Mouse (Mus musculus) layer of hippocampus, adult 9-11 months (tissue): ENCODE measurements around the gene Acacb.
A peak's percentile ranks its signal among the peaks of the same experiment; 100 is the strongest.

Source experiments
- DNase-seq: peaks from one replicate; pipeline ENCODE4 v3.0.0; 2022

Acacb gene

DNA sequence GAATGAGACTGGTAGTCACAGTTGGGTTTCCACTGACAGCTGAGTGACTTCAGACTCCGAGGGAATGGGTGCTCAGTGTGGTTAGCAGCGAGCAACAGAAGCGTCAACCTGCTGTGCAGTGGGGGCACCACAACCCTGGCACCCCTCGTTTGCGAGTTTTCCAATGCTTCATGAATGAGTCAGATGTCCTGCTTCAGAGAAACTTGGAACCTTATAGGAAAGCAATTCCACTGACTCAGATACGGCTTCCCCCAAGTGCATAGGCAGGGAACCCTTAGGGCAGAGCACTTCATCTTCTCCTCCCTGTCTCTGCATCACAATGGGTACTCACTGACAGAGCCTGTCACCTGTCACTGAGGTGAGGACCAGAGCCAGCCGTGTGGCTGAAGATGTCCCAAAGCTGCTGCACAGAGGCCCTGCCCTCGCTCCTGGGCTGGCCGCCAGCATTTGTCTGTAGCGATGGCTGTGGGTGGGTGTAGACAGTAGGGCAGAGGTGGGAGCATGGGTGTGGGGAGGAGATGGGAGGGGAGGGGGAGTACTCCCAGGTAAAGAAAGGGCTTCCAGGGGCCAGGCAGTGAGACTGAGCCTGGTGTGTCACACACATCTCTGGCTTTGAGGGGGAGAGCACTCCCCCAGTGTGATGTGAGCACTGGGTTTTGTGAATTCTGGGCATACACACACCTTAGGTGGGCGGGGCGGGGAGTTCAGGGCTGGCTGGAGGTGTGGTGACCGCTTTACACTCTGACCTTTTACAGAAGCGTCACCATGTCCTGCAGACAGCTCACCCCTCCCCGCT is 8.7 kb upstream of the Acacb start:
- DNase-seq = no peak

GRCm38 (mm10) chr5:114138277-114139164 is 7.8 kb upstream of the Acacb start:
- DNase-seq = no peak

- peak; percentile 88 for DNase-seq
These were observed 7.2 kb upstream of the Acacb start for GRCm38 (mm10) chr5:114139175-114139574.

DNA sequence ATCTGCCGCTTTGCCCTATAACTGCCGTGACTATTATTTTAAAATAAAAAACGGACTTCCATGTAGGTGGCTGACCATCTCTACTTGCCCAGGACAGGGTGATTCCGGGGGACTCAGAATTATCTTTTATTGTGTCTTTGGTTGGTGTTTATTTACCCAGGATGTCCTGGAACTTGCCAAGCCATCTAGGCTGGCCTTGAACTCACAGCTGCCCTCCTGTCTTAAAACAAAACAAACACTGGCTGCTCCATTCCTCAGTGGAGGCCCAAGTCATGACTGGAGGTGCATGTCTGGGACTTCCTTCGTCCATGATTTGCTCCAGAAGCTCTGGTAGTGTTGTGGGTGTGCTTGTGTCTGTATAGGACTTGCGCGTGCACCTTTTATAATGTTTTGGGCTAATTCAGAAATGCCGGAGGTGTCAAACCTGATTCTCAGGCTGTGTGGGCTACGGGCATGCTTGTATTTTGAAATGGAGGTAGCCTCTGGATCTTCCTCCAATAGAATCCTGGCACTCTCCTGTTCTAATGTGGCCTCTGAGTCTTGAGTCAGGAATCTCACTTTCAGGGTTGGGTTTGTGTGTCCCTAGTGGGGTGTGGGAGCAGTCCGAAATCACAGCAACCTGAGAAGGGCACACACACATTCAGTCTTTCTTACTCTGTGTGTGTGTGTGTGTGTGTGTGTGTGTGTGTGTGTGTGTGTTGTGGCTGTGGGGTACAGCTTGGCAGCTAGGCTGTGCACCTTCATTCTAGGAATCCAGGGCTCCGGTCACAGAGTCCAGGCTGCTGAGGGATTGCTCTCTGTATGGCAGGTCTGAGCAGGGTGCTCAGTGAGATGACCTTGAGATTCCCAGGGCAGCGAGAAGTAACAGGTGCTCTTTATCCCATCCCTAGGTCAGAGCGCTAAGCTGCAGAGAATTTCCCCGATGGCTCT is 973 bp downstream of the Acacb start:
- DNase-seq = no peak

GRCm38 (mm10) chr5:114152359-114153092 is 6.2 kb downstream of the Acacb start:
- no peak for DNase-seq

DNA sequence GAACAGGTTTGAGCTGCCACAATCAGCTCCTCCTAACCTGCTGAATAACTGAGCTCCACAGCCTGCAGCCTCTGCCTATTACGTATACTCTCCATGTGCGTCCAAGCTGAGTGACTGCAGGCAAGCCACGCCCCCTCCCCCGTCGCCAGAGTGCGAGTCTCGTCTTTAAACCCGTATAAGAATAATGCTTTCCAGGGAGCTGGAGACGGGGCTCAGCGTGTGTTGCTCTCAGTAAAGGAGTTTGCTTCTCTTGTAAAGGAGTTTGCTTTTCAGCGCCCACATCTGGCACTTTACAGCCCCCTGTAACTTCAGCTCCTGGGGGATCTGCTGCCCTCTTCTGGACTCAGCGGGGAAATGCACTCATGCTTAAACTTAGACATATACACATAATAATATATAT is 7.2 kb downstream of the Acacb start:
- DNase-seq = no peak

- no peak for DNase-seq
These were observed 8.4 kb downstream of the Acacb start for GRCm38 (mm10) chr5:114154765-114155164.

DNA sequence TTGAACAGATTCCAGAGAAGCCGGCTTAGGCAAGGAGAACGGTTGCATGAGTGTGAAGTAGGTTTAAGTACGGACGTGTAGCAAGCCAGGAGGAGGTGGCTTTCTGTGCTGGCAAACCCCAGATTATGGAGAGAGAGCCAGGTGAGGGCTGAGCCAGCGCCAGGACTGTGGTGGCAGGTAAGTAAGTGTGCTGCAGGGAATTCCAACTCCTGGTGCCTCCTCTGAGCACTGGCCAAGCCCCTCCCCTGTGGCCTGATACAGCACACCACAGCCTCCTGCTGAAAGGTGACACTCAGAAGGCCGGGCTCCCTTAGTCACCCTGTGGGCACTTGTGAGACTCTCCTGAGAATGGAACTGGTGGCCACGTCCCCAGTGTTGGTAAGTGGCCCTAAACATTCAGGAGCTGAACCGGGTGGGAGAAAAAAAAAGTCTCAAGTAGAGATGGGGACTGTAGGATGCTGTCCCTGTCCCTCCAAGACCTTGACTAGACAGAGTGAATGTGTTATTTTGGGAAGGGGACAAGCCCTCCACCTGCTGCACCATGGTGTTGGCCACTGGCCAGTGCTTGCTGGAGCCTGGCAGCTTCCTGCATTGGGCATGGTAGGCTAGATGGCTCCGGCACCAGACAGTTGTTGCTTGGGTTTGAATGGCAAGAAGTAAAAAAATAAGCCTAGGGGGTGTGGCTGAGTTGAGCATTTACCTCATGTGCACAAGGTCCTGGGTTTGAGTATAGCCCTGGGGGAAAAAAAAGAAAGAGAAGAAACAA is 9.0 kb downstream of the Acacb start:
- DNase-seq = no peak

DNA sequence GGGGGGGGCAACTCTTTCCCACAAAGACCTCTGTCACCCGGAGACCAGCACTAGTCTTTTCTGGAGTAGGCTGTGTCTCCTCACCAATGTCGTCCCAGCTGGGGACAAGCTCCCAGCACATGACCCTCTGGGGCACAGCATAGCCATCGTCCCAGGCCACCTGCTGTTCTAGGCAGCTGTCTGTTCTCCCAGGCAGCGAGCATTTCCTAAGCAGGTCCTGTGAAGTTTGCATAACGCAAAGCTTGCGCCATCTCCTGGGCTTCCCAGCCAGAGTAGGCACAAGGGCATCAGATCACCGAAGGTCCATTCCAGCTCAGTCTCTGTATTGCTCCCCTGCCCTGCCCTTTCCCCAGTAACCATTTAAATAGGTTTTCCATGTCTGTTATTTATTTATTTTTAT is 10.9 kb downstream of the Acacb start:
- DNase-seq = no peak

GRCm38 (mm10) chr5:114161424-114161823 is 15.1 kb downstream of the Acacb start:
- no peak for DNase-seq

DNA sequence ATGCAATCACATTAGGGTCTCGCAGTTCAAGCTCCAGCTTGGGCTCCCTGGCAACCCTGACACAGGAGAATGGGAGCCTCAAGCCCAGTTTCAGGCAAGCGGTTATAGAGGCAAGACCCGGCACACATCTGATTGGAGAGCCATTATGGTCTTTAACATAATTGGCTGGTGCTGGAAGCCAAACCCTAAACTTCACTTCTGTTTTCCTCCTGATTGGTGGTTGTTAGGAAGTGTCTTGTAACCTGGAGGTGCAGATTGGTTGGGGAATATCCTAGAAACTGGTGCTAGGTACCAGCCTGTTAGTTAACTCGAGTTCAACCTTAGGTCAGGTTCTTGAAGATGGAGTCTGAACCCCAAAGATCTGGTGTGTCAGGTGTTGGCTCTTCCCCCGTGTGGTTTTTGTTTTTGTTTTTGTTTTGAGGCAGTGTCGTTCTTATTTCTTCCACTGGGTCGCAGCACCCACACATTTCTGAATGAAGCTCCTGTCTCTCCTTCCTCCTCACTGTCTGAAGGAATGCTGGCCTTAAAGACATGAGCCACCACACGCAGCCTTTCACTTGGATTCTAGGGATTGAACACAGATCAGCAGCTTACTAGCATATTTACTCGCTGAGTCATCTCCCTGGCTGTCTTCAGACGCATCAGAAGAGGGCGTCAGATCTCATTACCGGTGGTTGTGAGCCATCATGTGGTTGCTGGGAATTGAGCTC is 15.9 kb downstream of the Acacb start:
- DNase-seq = no peak

DNA sequence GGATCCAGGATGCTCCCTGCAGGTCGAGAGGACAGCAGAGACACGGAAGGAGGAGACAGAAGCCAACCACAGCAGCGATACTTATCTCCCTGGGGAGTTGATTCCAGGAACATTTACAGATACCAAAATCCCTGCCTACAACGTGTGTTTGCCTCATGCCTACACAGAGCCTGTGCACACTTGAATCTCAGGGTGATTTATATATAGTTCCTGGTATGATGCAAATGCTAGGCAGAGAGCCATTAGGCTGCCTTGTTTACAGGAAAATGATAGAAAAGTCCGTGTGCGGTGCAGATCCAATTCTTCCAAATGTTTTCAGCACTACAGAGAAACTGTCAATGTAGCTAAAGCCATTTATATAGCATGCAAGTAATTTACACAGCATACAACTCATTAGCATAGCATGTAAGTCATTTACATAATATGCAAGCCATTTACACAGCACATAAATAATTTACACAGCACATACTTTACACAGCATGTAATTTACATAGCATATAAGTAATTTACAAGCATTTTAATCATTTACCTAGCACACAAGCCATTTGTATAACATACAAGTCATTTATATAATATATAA is 16.9 kb downstream of the Acacb start:
- DNase-seq = peak; percentile 42

DNA sequence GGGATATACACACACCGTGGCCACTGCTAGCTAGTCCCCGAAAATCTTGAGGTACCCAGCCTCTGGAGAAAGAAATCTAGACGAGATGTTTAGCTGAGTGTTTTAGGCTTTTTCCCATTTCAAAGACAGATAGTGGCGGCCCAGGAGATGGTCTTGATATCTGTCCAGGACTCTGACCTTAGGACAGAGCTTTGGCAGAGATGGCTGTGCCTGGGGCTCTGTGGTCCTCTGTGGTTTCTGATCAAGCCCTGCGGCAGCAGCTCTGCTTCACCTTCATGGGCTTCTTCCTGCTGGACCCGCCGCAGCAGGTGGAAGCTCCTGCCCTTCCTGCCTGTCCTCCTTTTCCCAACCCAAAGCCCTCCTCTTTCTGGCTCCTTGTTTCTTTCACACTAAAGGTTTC is 24.0 kb downstream of the Acacb start:
- DNase-seq = no peak

- DNase-seq = no peak
These were observed 26.6 kb downstream of the Acacb start for GRCm38 (mm10) chr5:114172936-114173335.

DNA sequence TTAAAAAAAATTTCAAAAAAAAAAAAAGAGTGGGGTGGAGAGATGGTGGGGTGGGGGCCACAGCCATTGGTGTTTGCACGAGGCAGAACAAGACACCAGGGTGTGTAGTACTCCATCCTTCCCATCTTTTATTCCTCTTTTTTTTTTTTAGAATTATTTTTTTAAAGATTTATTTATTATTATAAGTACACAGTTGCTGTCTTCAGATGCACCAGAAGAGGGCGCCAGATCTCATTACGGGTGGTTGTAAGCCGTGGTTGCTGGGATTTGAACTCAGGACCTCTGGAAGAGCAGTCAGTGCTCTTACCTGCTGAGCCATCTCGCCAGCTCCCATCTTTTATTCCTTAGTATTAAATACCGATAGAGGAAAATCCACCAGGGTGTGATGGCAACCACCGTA is 27.1 kb downstream of the Acacb start:
- DNase-seq = no peak

- DNase-seq = no peak
These were observed 27.7 kb downstream of the Acacb start for GRCm38 (mm10) chr5:114173877-114174581.

- DNase-seq = no peak
These were observed 28.3 kb downstream of the Acacb start for GRCm38 (mm10) chr5:114174639-114175038.

DNA sequence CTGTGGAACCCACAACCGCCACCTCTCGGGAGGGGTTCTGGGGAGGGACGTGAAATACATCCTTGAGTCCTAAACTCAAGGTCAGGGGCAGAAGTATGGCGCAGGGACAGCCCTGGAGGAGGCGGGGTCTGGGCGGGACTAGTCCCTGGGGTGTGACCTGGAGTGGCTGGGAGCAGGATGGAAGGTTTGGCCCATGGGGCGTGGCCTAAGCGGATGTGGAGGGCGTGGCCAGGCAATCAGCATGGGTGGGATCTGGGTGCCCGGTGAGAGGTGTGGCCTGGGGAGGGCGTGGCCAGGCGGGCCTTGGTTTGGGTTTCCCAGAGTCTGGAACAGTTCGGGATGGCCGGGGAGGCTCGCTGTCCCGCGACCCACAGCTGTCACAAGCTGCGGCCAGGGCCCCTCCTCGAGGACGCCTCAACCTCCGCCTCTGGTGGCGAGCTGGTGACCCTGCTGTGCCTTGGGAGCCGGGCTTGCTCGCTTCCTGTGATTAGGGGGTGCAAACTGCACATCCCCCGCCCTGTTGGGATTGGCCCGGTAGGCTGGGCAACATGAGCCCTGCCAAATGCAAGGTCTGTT is 29.3 kb downstream of the Acacb start:
- peak; percentile 78 for DNase-seq
